Mouse (Mus musculus) ES-Bruce4 (cell line): ENCODE data around the gene Pcif1. TPM values are rescaled to one million over a fixed set of nuclear protein-coding genes. Genes with fewer than 3 reads are reported as not detected.

Experiments
- H3K27ac ChIP-seq: 2 replicates; pipeline ENCODE4 v1.5.1; 2012; ENCODE audit warnings: low read length, inconsistent platforms; ENCODE audit not compliant: insufficient read depth
- H3K27me3 ChIP-seq: 2 replicates; pipeline ENCODE4 v1.6.1; 2012; ENCODE audit warnings: mild to moderate bottlenecking, low read length, inconsistent platforms; ENCODE audit not compliant: control insufficient read depth, poor library complexity, insufficient read depth, severe bottlenecking
- H3K36me3 ChIP-seq: 2 replicates; pipeline ENCODE4 v1.6.1; 2012; ENCODE audit warnings: inconsistent platforms, mild to moderate bottlenecking, low read length, moderate library complexity; ENCODE audit not compliant: control insufficient read depth, poor library complexity, insufficient read depth, severe bottlenecking
- H3K4me1 ChIP-seq: one replicate; pipeline ENCODE4 v1.8.1; 2011; ENCODE audit warnings: low read length; ENCODE audit not compliant: control insufficient read depth, insufficient read depth
- H3K4me3 ChIP-seq: 2 replicates; pipeline ENCODE4 v1.5.1; 2011; ENCODE audit warnings: low read depth, mild to moderate bottlenecking, low read length
- H3K9ac ChIP-seq: 2 replicates; pipeline ENCODE4 v1.6.1; 2012; ENCODE audit warnings: low read depth, mild to moderate bottlenecking, inconsistent platforms; ENCODE audit not compliant: poor library complexity, severe bottlenecking
- H3K9me3 ChIP-seq: replicated peaks from 2 replicates; pipeline ENCODE4 v1.6.1; 2012; ENCODE audit warnings: mild to moderate bottlenecking, low read length, inconsistent platforms; ENCODE audit not compliant: control insufficient read depth, poor library complexity, insufficient read depth, severe bottlenecking
- CTCF ChIP-seq: IDR thresholded peaks from one replicate; pipeline ENCODE4 v1.8.1; 2011; ENCODE audit warnings: low read depth, low read length
- EP300 ChIP-seq: IDR thresholded peaks from 2 replicates; pipeline ENCODE4 v1.6.1; 2011; ENCODE audit warnings: low read depth, low read length; ENCODE audit not compliant: insufficient read depth
- POLR2A ChIP-seq: IDR thresholded peaks from one replicate; pipeline ENCODE4 v1.8.1; 2011; ENCODE audit warnings: low read length; ENCODE audit not compliant: insufficient read depth
- polyA plus RNA-seq: library from polyadenylated mRNA; stranded (reverse); fragments of >200 nt; gene quantifications from 2 replicates; pipeline ENCODE4 v1.2.4, GENCODE M21; 2011; ENCODE audit warnings: low read depth; ENCODE audit not compliant: missing spikeins, insufficient read depth, insufficient read length

The Pcif1 gene
- polyA plus RNA-seq, 1 experiment = 30.2 TPM

DNA sequence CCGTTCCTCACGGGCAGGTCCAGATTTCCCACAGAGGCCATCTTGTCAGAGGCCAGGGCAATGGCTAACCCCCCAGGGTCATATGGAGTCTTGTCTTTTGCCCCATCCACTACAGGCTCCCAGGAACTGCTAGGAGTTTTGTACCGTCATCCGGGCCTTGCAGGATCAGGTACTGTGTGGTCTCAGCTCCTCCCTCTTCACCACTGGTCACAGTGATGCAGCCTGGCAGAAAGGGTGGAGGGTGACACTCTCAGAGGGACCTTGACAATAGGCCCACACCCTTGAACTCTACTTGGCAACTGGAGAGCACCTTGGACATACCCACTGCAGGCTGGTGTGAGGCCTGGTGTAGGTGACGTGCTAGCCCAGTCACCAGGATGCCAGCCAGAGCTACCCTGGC lies 28.9 kb downstream of the Pcif1 start:
- Histone ChIP-seq H3K9ac (no peak overlapping the region), H3K27ac (no peak overlapping the region), H3K4me3 (no peak overlapping the region), H3K4me1 (no peaks in the 10 kb centered on the region), H3K27me3 (no peaks in the 10 kb centered on the region), H3K9me3 (peaks cover 6% of the 10 kb centered on the region), H3K36me3 (peaks cover 35% of the 10 kb centered on the region)
- no peak for TF ChIP-seq CTCF
- no peak for TF ChIP-seq POLR2A
- no peak for TF ChIP-seq EP300

DNA sequence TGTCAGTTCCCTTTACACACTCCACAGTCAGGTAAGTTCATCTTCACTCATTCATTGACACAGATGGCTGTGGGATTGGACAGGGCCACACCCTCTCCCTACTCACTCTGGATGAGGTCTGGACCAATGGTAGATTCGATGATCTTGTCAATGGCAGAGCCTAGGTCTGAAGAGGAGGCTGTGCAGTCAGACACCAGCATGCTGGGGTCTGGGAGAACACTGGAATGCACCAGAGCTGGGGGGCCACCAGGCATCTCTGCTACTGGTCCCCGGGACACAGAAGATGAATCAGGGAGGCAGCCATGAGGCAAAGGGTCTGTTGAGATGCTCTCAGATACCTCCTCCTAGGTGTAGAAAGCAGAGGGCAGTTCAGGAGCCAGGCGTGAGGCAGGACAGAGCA lies 30.0 kb downstream of the Pcif1 start:
- no peaks in the 10 kb centered on the region for H3K4me1 ChIP-seq
- no peak overlapping the region for H3K27ac ChIP-seq
- no peak overlapping the region for H3K9ac ChIP-seq
- H3K36me3 ChIP-seq = peaks cover 34% of the 10 kb centered on the region
- TF ChIP-seq CTCF (no peak), EP300 (no peak), POLR2A (no peak)
- peaks cover 6% of the 10 kb centered on the region for H3K9me3 ChIP-seq
- H3K27me3 ChIP-seq = no peaks in the 10 kb centered on the region
- H3K4me3 ChIP-seq = no peak overlapping the region

DNA sequence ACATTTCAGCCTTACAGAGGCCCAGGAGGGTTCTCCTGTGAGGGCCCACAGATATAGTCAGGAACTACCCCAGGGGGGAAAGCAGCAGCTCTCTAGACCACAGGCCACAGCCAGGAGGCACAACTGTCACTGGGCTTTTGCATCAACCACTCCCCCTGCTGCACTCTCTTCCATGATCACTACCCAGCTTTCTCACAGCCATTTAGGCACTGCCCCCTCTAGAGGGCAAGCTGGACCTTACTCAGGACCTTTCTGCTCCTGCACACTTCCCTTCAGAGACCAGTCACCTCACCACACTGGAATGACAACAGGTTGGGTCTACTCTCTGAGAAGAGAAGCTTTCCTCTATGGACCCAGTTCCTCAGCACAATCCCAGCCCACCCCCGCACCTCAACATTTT lies 30.4 kb downstream of the Pcif1 start:
- H3K9me3 ChIP-seq = peaks cover 6% of the 10 kb centered on the region
- TF ChIP-seq POLR2A = no peak
- peak; percentile 27 for TF ChIP-seq CTCF
- TF ChIP-seq EP300 = no peak
- no peaks in the 10 kb centered on the region for H3K27me3 ChIP-seq
- no peak overlapping the region for H3K4me3 ChIP-seq
- H3K4me1 ChIP-seq = no peaks in the 10 kb centered on the region
- peak overlapping the region; percentile 95; the same call in 1 of the 2 replicates for H3K9ac ChIP-seq
- no peak overlapping the region for H3K27ac ChIP-seq
- peaks cover 31% of the 10 kb centered on the region for H3K36me3 ChIP-seq

DNA sequence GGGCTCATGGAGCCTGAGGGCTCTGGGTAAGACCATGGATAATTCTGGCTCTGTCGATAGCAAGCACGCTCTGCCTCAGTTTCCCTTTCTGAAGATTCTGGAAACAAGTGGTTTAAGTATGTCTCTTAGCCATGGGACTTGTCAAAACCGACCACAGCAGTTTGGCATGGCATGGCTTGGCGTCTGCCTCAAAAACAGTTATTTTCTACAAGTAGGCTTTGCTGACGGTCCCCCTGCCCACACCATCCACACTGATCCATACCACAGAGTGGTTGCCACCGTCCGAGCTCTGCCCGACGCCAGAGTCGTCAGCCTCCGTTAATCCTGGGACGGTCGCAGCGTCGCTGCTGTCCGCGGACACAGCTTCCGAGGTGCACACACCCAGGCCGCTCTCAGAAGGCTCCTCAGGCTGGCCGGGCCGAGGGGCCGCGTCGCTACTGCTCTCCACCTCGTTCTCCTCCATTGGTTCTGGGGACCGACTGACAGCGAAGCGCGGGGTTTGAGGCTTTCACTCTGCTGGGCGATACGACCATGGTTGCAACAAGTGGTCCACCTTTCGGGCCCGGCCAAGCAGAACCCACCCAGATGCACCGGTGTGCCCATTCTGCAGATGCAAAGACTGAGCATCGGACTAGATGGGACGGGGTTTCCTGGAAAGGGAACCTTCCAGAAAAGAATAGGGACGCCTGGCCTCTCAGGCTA lies 31.4 kb downstream of the Pcif1 start:
- Histone ChIP-seq H3K36me3 (peaks cover 28% of the 10 kb centered on the region), H3K9me3 (peaks cover 6% of the 10 kb centered on the region), H3K27ac (no peak overlapping the region), H3K9ac (peak overlapping the region; percentile 95), H3K4me3 (peak overlapping the region; percentile 88), H3K27me3 (no peaks in the 10 kb centered on the region), H3K4me1 (no peaks in the 10 kb centered on the region)
- TF ChIP-seq CTCF (no peak), POLR2A (no peak)

DNA sequence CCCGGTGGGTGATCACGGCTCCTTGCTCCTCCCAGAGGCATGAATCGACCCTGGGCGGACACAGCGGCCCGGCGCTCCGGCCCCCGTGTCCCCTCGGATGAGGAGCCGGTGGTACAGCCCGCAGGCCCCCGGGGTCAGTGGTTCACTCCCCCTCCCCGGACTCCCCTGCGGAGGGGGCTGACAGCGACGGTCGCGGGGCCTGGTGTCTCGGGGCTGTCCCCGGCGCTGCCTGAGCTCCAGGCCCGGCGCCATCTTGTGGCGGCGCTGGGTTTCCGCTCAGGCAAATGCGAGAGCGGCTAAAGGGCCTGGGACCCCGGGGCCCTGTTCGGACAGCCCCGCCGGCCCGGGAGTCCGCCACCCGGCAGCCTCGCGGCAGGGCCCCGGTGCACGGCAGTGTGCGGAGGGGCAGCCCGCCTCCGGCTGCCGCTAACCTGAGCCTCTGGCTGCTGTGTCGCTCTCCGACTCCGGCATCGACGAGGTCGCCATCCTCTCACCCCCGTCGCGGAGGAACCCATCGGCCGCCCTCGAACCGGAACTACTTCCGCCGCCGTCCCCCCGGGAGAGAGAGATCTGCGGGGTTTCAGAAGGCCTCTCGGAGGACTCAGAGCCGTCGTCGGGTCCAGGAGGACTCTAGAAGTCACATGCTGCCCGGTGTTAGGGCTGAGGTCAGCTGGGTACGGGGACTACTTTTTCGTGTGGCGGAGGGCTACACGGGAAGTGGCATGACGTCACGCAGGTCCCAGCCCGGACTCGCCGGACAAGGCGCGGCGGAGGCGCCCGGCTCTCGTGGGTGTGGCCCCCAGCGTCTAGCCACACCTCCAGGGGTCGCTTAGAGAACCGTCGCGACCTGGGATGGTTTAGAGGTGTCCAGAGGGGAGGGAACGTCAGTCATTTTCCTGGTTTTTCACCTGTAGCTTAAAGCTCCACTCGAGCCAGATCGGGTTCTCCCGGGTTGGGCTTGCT lies 32.3 kb downstream of the Pcif1 start, which contains the start of gene Zfp335:
Gene Zfp335, minus strand, starts transcription at position 672 of the 963 bp plus-strand sequence.
- Histone ChIP-seq H3K9me3 (peaks cover under 1% of the 10 kb centered on the region), H3K27ac (peak within 1 kb of the TSS; percentile 81), H3K4me1 (no peaks in the 10 kb centered on the region), H3K36me3 (peaks cover 23% of the 10 kb centered on the region), H3K9ac (peak within 1 kb of the TSS; percentile 95), H3K27me3 (no peaks in the 10 kb centered on the region), H3K4me3 (peak within 1 kb of the TSS; percentile 96)
- no peak for TF ChIP-seq CTCF
- peak; percentile 88 for TF ChIP-seq POLR2A
- peak; percentile 50; the same call in 1 of the 2 replicates for TF ChIP-seq EP300

DNA sequence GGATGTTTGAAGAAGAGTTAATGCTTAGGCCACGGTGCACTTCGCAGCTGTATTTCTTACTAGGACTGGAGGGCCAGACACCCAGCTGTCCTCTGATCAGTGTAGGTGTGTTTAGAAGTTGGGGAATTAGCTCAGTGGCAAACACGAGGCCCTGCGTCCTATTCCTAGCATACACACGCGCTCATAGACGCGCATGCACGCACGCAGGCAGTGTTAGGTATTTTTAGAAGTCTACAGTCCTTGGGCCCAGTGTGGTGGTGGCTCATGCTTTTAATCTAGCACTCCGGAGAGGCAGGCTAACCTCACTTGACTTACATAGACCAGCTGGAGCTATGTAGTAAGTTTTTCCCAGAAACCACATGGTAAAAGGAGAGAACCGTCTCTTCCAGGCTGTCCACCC lies 33.0 kb downstream of the Pcif1 start:
- Histone ChIP-seq H3K36me3 (peaks cover 17% of the 10 kb centered on the region), H3K27ac (peak overlapping the region; percentile 57), H3K9me3 (no peaks in the 10 kb centered on the region), H3K4me3 (peak overlapping the region; percentile 96), H3K9ac (peak overlapping the region; percentile 95), H3K4me1 (no peaks in the 10 kb centered on the region), H3K27me3 (no peaks in the 10 kb centered on the region)
- no peak for TF ChIP-seq POLR2A
- no peak for TF ChIP-seq EP300
- no peak for TF ChIP-seq CTCF
